Comparison of ENCODE assay signal across 23 mouse cellular contexts in genomic region chrX:162606113-162606512, GRCm38 (mm10).
"Had no signal": no experiment of that assay in that cellular context is flagged by ENCODE, and none has a peak within 500 bp of the region (broad histone marks: within the 10 kb centered on the region; RNA-seq: fewer than 3 reads in every experiment).

No protein-coding gene starts in this region.

- H3K36me3 ChIP-seq: intestine, embryonic 15.5 days; kidney, embryonic 15.5 days; limb, embryonic 12.5 days; limb, embryonic 15.5 days; midbrain, embryonic 10.5 days; midbrain, embryonic 13.5 days; neural tube, embryonic 13.5 days had no signal

- DNase-seq: kidney, adult 11 months; kidney, adult 8-10 months; kidney, postnatal 10 days; kidney, postnatal 36 days; layer of hippocampus, postnatal 36 days; left cerebral cortex, postnatal 4 days; lung, adult 2 months; lung, postnatal 14 days; lung, postnatal 4 days; retina, postnatal 1 day; right cerebral cortex, postnatal 25 days; thymus, adult 18-20 months; thymus, postnatal 36 days had no signal

- H3K9me3 ChIP-seq: intestine, embryonic 15.5 days; kidney, embryonic 15.5 days; limb, embryonic 12.5 days; limb, embryonic 15.5 days; midbrain, embryonic 10.5 days; midbrain, embryonic 13.5 days; neural tube, embryonic 13.5 days had no signal

- H3K4me3 ChIP-seq: intestine, embryonic 15.5 days; kidney, embryonic 15.5 days; left cerebral cortex, adult 2 months; limb, embryonic 12.5 days; limb, embryonic 15.5 days; midbrain, embryonic 10.5 days; midbrain, embryonic 13.5 days; myocyte; neural tube, embryonic 13.5 days had no signal

- H3K27ac ChIP-seq: intestine, embryonic 15.5 days; kidney, embryonic 15.5 days; left cerebral cortex, adult 2 months; limb, embryonic 12.5 days; limb, embryonic 15.5 days; midbrain, embryonic 10.5 days; midbrain, embryonic 13.5 days; neural tube, embryonic 13.5 days had no signal

- H3K4me1 ChIP-seq: intestine, embryonic 15.5 days; kidney, embryonic 15.5 days; limb, embryonic 12.5 days; limb, embryonic 15.5 days; midbrain, embryonic 10.5 days; midbrain, embryonic 13.5 days; neural tube, embryonic 13.5 days had no signal

- H3K9ac ChIP-seq: intestine, embryonic 15.5 days; kidney, embryonic 15.5 days; limb, embryonic 12.5 days; limb, embryonic 15.5 days; midbrain, embryonic 13.5 days; neural tube, embryonic 13.5 days had no signal

- H3K27me3 ChIP-seq: intestine, embryonic 15.5 days; limb, embryonic 15.5 days had no signal

- ATAC-seq: intestine, embryonic 15.5 days; midbrain, embryonic 13.5 days; midbrain, embryonic 16.5 days had no signal

- H3K4me2 ChIP-seq: intestine, embryonic 15.5 days; kidney, embryonic 15.5 days; limb, embryonic 12.5 days; limb, embryonic 15.5 days; midbrain, embryonic 13.5 days; neural tube, embryonic 13.5 days had no signal
